Mouse (Mus musculus) cortical plate, adult 2 months (tissue): Measurements from ENCODE around the gene Tie1.

Experiments used
- CTCF ChIP-seq: fragments of 200-500 bp; IDR thresholded peaks from 2 replicates; pipeline ENCODE4 v1.5.1; 2011; ENCODE audit warnings: mild to moderate bottlenecking, control low read depth, low read length; ENCODE audit not compliant: insufficient read depth; ENCODE audit errors: extremely low read depth
- POLR2A ChIP-seq: fragments of 200-500 bp; IDR thresholded peaks from 2 replicates; pipeline ENCODE4 v1.6.1; 2011; ENCODE audit warnings: mild to moderate bottlenecking, low read length, control low read depth; ENCODE audit not compliant: insufficient read depth; ENCODE audit errors: extremely low read depth

DNA sequence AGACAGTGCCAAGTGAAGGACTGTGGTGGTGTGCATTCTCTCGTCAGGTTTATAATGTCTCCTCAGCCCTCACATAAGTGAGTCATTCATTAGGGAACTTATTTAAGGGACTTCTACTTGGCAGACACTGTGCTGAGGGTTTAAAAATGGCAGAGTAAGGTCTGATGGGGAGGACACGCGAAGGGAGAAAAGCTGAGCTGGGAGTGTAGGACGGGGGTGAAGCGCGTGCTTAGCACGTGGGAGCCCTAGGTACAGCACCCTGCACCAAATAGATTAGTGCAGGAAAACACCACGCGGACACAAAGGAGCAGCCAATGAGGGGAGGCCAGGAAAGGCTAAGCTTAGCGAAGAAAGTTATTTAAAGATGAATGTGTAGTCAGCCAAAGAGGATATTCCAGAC, 44.8 kb downstream of the Tie1 start:
- TF ChIP-seq CTCF (no peak), POLR2A (no peak)
